Mouse (Mus musculus) skeletal muscle tissue, adult 2 months (tissue): ENCODE results near the gene Ifitm6.
"Not testable (repeated sequence)": the region's sequence is repeated elsewhere in the genome, so short reads cannot be mapped to it uniquely, and the experiment has no call there.

Experiments used
- DNase-seq: peaks from one replicate; pipeline ENCODE4 v3.0.0-alpha.2; 2012; ENCODE audit warnings: low read depth, low spot score

Gene Ifitm6

DNA sequence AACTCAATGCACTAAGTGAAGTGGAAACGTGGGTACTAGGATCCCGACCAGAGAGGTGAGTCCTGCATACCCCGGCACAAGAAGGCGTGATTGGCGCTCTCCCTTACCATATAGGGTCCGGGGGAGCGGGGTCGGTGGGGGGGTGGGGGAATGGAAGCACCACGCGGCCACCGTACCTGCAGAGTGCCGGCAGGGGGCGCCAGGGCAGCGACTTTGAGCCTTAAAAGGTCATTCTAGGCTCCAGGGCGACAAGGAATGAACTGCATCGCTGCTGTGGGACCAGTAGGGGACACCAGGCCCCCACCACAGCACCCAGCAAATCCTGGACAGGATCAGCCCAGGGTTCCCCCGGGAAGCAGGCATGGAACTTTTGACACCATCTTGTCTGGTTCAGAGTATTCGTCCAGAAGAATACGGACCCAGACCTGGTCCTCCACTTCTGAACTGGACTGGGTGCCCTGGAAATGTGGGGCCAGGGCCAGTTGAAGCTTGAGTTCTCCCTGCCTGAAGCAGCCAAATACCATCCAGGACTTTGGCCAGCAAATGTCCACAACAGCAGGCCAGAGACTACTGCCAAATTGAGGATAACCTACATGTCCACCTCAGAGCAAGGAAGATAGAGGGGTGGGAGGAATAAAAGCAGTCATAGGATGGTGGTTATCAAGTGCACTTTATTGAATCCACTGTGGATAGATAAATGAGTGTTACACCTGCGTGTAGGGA, 8.6 kb downstream of the Ifitm6 start:
- peak; percentile 86 for DNase-seq

DNA sequence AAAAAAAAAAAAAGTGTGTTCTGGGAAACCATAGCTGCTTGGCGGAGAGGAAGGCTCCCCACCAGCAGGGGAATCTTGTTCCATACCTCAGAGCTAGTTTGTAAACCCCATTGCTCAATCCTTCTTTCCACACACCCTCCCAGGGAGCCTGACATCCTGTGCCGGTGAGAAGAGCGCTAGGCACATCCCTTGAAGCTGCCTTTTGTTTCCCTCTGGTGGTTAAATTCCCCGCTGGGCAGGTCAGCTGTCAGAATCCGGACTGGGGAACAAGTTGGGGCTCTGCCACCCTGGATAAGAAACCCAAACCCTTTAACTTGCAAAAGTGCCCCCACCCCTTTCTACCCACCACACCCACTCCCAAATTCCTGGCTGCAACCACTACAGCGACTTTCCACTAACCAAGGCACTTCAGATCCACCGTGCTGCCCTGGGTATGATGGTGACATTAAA, 9.4 kb downstream of the Ifitm6 start:
- DNase-seq: peak; percentile 29

GRCm38 (mm10) chr7:141006914-141007313, 10.8 kb downstream of the Ifitm6 start:
- no peak for DNase-seq

- no peak for DNase-seq
These were observed 11.3 kb downstream of the Ifitm6 start for GRCm38 (mm10) chr7:141006446-141006845.

- DNase-seq: no peak
These were observed 14.3 kb downstream of the Ifitm6 start for GRCm38 (mm10) chr7:141003248-141004010.

GRCm38 (mm10) chr7:141000881-141001708, 16.6 kb downstream of the Ifitm6 start:
- no peak for DNase-seq

GRCm38 (mm10) chr7:140998853-140999700, 18.6 kb downstream of the Ifitm6 start:
- no peak for DNase-seq

- DNase-seq: no peak
These were observed 19.9 kb downstream of the Ifitm6 start for GRCm38 (mm10) chr7:140997817-140998216.

- DNase-seq: no peak
These were observed 26.5 kb downstream of the Ifitm6 start for GRCm38 (mm10) chr7:140991117-140991689.

DNA sequence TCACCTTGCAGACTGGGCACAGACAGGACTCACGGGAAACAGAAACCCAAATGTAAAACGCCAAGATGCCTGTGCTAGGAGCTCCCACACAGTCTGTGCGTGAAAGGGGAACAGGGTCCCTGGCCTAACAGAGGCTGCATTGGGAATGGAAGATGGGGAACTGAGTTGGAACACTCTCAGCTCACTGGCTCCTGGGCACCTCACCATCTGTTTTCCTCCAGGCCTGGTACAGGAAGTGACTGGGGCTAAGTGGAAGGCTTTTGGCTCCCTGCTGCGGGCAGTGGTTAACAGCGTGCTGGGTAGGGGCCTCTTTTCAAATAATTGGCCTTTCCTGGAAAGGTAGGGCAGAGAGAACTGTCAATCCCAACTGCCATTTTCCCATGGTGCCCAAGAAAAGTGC, 27.1 kb downstream of the Ifitm6 start:
- no peak for DNase-seq

GRCm38 (mm10) chr7:140990185-140990584, 27.5 kb downstream of the Ifitm6 start:
- DNase-seq: no peak

DNA sequence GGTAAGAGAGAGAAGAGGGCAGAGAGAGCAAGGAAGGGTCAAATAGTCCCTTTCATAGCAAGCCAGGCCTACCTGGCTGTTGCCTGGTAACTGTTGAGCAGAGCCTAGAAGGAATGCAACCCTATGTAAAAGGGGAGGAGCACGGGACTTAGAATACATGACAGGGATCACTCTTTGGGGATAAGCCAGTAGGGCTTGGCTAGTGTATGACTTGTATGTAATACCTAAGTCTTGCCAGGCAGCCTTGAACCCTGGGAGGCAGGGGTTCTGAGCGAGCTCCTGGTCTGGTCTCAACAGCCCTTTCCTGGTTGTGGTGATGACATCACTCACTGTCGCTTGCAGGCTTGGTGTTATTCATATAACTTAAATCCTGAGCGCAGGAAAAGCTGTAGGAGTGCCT, 28.7 kb downstream of the Ifitm6 start:
- DNase-seq: no peak

DNA sequence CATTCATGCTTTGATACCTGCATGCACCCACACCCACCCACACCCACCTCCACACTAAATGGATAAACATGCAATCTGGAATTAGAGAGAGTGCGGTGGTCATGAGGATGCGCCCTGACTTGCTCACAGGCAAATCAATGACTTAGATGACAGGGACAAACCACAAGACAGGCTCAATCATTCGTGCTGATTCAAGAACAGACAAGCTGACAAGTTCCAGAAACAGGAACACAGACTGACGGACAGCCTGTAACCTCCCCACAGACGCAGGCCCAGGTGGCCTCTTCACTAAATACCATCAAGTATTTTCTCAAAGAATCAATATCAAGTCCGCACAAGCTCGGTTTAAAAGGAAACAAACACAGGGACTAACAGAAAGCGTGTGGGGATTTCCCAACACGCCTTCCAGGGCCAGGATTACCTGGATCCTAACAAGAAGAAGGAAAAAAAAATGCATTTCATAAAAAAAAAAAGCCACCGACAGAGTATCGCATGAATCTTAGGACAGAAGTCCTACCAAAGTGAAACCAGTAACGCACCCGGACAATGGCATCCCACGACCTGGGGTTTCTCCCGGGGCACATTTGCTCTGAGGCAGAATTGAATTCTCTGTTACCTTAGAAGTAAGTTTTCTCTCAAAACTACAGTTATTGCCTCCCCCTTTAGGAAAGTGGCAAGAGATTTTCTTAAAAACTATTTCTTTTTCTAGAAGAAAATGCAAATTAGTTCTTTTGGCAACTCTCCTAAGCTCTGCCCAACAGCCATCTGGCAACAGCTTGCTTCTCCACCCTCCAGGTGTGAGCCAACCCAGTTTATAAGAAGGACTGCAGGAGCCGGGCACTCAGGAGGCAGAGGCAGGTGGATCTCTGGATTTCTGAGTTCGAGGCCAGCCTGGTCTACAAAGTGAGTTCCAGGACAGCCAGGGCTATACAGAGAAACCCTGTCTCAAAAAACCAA, 30.3 kb downstream of the Ifitm6 start:
- DNase-seq: no peak

DNA sequence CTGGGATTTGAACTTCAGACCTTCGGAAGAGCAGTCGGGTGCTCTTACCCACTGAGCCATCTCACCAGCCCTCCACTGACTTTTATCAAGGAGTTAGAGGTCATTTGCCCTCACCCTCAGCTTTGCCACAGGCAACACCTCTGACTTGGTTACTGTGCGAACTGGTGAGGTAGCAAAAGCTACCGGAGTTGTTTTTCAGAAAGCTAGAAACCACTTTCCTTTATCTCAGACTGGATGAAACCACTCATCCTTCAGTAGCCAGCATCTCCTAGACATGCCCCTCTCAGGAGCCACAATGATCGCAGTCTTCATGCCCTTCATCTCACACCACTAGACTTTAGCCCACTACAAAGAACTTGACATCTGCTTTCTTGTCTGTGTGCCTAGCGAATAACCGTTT, 34.8 kb downstream of the Ifitm6 start:
- no peak for DNase-seq

DNA sequence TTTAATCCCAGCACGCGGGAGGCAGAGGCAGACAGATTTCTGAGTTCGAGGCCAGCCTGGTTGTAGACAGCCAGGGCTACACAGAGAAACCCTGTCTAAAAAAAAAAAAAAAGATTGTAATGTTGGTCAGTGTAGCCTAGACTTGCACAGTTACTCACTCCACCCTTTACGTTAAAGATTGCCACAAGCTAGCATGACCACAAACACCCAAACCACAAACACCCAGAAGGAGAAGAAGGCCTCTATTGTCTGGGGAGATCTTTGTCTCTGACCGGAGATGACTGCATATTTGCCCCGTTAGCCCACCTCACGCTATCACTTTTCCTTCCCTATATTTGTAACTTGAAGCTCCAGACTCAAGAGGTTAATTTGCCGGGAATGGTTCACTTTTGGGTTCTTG, 36.0 kb downstream of the Ifitm6 start:
- no peak for DNase-seq

DNA sequence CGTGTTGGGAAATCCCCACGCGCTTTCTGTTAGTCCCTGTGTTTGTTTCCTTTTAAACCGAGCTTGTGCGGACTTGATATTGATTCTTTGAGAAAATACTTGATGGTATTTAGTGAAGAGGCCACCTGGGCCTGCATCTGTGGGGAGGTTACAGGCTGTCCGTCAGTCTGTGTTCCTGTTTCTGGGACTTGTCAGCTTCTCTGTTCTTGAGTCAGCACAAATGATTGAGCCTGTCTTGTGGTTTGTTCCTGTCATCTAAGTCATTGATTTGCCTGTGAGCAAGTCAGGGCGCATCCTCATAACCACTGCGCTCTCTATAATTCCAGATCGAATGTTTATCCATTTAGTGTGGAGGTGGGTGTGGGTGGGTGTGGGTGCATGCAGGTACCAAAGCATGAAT, 41.0 kb downstream of the Ifitm6 start:
- not testable (repeated sequence) for DNase-seq

DNA sequence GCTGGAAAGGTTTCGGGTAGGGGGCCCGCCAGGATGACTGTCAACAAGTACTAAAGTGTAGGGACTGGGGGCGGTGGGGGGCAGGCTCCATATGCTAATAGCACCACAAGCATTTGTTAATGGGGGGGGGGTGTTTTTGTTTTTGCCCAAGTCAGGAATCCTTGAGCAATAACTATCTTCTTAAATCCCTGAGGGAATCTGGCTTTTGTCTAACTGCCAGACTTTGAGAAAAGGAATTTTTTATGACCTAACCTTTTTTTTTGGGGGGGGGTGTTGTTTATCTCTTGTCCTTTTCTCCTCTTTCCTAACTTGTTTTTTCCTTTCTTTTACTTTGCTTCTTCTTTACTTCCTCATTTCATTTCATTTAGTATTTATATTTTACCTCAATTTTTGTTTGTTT, 42.3 kb downstream of the Ifitm6 start:
- DNase-seq: no peak

GRCm38 (mm10) chr7:140974940-140975339, 42.8 kb downstream of the Ifitm6 start:
- no peak for DNase-seq

DNA sequence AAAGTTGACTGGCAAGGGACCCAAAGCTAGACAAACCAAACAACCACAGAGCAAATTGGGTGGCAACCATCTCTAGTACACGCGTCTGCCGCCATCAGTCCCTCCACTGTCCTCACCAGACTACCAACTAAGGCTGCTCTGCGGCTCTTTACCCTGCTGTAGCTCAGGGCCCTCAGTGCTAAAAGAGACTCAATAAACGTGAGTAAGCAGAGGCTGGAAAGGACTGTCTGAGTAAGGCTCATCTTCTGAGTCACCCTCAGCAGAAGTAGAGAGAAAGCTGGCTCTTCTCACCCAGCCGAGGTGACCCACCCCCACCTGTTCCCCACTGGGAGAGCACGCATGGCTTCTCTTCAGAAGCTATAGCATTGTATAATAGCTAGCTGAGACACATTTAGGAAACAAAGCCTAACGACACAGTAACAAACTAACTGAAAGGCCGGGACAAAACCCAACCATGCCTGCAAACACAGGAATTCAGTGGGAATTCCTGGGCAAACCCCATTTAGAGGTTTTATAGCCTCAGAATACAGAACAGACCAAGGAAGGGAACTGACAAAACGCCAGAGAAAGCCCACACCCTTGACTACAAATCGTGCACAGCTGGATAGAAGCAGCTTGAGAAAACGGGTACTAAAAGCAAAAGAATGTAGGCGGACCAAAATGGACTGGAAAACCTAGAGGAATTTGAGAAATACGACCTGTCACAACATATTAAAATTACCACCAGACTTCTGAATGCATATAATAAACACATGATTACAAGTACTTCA, 44.1 kb downstream of the Ifitm6 start:
- DNase-seq: no peak
